Mouse (Mus musculus): ENCODE measurements at regions not wholly inside any gene's neighbourhood (a gene's known extent, or its start where the extent isn't known, plus 50 kb on each side); places are given as distances from the start of the nearest gene placed in this dataset.

DNA sequence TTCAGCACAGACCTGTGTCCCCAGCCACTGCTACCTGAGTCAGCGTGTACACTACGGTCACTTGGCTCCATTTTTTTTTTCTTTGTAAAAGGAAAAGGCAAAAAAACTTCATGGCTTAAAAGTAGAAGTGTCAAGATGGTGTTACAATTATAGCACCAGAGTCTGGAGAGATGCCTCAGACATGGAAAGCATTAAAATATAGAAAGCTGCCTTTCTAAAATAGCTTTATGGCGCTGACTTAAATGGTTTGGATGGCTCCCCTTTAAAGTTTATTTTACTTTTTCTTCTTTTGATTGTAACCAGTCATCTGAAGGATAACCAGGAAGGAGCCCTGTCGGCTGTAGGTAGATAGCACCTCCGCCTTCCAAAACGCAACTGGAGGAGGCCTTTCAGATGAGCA is 79.0 kb upstream of the Jade1 start:
- DNase-seq (ENCODE audit: low read depth, low spot score): no peak

DNA sequence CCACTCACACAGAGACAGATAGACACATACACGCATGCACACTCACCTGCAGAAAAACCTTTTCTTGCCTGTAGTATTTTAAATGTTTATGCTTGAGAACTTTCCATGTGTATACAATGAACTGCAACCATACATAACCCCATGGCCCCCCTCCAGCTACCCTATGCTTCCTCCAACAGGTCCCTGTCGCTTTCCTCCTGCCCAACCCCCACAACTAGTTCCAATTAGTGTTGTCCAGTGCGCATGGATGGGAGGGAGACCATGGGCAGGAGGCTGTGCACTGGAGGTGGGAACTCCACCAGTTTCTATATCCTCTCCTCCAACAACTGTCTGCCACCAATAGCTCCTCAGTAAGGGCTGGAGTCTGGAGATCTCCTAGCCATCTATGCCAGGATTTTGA is 82.9 kb upstream of the Jade1 start:
- no peak for DNase-seq (ENCODE audit: low read depth, low spot score)

DNA sequence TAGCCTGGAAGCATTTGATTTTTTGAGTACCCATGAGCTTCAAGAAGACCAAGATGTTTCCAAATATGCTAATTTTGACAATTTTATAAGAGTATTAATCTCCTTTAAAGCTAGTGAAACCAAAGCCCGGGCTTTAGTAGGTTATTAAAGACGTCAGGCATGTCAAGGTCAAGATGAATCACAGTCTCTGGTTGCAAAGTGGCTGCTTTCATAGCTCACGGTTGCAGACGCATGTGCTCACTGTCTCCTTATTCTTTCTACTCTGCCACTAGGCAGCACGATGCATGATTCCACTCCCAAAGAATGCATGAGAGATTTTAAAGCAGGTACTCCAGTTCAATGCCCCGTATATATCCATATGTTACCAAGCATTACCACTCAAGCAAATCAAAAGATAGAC is 86.4 kb upstream of the Jade1 start:
- no peak for DNase-seq (ENCODE audit: low read depth, low spot score)

DNA sequence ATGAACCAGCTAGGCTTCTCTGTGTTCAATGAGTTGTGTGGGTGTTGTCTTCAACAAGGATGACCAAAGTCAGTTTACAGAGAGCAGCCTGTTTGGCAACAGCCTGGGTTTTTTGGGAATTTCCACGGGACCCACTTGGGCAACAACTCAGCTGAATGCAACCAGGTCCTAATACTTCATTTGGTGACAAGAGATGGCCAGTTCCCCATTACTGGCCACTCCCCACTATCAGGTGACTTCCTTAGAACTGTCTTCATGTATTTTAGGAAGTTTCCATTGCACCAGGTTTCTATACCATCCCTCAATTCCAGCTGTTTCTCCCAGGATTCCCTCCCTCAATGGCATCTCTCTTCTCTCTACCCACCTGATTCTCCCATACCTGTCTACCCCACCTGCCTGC is 87.7 kb upstream of the Jade1 start:
- DNase-seq (ENCODE audit: low read depth, low spot score): no peak

DNA sequence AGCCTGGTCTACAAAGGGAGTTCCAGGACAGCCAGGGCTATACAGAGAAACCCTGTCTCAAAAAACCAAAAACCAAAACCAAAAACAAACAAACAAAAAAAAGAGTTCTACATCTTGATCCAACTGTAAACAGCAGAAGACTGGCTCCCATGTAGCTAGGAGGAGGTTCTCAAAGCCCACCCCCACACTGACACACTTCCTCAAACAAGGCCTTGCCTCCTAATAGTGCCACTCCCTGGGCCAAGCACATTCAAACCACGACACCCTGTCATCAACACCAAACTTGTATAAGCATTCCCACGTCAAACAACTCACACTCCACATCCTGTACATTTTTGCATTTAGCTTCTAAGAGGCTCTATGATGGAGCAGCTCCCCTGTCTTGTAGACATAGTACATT is 89.6 kb upstream of the Jade1 start:
- no peak for DNase-seq (ENCODE audit: low read depth, low spot score)

DNA sequence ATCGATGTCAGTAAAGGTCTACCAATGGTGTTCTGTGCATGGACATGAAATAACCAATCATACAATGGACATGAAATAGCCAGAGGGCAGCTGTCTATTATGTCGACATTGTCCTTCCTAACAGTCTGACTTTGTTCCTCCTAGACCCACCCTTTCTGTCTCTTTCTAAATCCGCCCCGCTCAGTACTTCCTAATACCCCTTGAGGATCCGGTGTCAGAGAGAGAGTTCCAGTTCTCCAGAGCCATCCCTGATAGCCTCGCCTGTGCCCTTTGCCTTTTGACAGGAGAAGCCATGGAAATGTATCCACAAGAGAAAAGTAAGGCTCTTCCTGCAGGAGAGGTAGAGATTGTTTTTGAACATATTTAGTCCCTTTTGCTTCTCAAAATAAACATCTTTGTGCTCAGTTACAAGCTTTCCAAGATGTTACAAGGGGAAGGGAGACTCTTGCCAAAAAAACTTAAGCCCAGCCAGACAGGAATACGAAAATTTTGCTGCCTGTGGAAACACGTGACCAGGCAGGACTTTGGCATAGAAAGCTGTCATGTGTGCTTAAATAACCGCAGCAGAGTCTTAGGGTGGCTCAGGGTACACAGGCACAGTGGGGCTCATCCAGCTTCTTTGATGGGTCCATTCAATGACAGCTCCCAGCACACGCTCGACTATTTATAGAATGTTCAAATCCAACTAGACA is 92.4 kb upstream of the Jade1 start:
- no peak for DNase-seq (ENCODE audit: low read depth, low spot score)

DNA sequence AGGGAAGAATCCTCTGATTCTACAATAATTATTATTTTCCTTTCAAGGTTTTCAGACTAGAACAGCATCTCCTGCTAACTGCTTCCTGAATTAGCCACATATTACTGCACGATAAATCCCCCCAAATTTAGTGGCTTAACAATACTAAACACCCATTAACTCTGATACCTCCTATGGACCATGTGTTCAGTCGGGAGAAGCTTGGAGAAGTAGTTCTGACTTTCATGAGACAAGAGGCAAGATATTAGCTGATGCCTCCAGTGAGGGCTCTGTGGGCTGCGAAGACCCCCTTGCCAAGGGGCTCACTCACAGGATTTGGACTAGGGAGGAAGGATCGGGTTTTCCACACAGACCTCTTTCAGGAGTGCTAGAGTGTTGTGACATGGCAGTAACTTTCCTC is 95.4 kb upstream of the Jade1 start:
- DNase-seq (ENCODE audit: low read depth, low spot score): no peak

DNA sequence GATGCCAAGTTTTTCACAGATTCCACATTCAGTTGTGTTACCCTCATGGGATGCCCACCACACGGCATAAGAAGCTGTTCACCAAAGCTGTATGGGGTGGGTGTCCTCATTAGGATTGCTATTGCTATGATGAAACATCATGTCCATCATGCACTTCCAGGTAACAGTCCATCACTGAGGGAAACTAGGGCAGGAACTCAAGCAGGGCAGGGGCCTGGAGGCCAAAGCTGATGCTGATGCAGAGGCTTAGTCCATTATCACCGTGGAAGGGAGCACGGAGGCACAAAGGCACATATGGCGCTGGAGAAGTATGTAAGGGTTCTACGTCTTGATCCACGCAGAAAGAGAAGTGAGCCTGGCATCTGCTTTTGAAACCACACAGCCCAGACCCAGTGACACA is 97.4 kb upstream of the Jade1 start:
- no peak for DNase-seq (ENCODE audit: low read depth, low spot score)

DNA sequence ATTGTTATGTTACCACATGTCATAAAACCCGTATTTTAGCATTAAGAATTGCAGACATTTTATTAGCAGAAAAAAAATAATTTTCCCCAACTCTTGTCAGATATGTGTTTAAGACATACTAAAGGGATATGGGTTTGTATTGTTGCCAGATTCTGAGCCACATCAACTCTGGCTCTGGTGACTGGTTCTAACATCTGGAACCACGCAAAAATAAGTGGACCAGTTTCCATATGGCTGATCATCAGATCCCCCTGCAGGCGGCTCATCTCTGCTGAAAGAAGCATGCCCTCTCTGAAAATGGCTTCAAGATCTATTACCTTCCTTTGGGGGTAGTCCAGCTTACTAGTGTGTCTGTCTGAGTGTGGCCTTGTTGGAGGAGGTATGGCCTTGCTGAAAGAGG is 102.0 kb upstream of the Jade1 start:
- DNase-seq (ENCODE audit: low read depth, low spot score): no peak

DNA sequence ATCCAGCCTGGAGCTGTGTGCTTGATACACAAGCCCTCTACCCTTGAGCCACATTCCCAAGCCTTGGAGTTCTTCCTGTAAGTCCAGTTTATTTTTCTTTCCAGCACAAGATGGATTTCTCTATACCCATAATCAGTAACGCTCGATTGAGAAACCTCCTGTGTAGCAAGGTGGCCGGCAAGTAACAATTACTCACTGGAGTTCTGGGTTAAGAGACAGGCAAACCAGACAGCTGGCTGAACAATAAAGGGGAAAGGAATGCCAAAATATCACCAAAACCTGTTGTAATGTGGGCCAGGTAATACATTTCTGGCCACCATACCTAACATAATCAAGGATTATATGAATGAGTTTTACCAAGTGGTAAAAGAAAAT is 102.8 kb upstream of the Jade1 start:
- DNase-seq (ENCODE audit: low read depth, low spot score): no peak

DNA sequence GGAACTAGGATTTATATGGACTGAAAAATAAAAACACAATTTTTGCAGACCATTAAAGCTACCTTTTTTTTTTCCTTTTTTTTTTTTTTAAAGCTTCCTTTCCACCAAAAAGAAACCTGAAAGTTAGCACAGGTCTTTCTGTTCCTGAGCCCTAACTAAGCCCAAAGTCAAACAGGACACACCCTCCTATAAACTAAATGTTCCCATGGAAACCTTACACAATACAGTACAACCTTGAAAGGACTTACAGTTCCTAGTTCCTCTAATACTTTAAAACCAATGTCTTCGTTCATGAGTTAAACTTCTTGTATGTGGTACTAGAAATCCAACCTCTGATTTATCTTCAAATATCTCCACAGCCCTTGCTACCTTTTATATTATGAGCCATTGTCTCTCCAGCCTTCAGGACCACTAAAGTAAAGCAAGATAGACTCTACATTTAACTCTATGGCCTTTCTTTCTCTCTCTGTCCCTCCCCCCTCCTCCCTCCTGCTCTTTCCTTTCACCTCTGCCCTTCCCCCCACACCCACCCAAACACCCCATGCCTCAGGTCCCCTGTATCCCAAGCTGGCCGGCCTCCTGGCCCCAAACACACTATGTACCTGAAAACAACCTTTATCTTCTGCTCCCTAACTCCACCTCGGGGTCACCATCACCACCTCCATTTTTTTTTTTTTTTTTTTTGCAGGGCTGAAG is 103.4 kb upstream of the Jade1 start:
- DNase-seq (ENCODE audit: low read depth, low spot score): no peak

DNA sequence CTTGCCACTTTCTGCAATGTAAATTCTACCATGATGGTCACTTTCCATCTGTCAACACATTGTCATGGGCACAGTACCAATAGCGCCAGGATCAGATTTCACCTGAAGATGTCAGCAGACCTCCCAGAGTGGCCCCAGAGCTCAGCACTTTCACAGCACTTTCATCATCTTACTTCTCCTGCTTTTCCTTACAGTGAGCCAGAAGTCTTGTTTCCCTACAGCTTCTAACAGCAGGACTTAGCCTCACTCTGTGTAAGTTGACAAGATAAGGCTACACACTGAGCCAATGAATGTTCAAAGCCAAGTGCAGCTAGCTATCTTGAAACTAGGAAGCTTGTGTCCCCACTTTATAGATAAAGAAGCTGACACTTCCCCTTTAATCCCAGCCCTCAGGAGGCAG is 104.8 kb upstream of the Jade1 start:
- DNase-seq (ENCODE audit: low read depth, low spot score): no peak

DNA sequence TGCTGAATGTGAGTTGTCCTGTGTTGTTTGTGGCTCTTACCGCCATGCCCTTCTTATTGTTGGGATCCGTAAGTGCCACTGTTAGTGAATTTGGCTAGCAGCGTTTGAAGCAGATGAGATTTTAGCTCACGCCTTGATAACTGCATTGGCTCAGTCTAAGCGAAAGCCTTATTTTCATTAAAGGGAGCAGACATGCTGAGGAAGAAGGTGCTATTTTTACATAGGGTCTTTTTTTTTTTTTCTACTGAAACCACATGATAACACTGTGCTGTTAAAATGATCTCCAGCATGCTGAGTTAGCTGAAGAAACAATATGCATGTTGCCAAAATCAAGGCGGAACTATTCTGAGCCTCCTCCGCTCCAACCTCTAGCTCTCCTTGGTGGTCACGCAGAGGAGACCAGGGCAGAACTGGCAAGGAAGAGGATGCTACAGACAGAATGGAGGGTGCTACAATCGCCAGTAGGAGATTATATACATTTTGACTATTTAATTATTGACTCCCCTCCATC is 111.2 kb upstream of the Jade1 start:
- no peak for DNase-seq (ENCODE audit: low read depth, low spot score)

DNA sequence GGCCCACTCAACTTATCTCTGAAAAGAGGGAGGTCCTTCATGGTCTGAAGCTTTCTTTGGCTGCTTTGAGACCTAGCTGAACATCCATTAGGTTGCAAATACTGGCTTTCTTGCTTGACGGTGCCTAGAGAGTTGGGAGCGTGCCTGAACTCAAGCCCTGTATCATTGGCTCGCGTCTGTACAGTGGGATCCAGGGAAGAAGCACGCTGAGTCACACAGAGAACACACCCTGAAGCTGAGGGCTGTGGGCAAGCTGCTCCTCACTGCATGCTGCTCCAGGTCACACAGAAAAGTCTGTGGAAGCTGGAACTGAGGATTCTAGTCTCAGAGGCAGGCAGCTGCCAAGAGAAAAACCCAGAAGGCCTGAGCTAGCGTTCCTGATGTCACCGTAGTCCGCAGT is 119.3 kb upstream of the Jade1 start:
- DNase-seq (ENCODE audit: low read depth, low spot score): no peak

DNA sequence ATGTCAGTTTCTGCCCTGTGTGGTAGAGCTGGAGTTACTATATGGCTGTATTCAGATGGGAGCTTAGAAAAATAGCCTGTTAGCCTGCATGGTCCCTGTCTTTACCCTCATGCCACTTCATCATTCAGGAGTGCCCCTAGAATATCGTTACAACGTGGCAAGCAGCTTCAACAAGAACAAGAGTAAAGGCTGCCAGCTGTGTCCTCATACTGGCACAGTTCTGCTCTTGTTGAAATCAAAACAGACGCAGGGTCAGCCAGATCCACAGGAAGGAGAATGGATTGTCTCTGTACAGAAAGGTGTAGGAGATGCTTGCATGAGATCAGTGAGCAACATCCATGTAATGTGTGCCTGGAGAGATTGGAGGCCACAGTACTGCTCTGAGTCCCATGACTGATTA is 122.4 kb upstream of the Jade1 start:
- DNase-seq (ENCODE audit: low read depth, low spot score): no peak

DNA sequence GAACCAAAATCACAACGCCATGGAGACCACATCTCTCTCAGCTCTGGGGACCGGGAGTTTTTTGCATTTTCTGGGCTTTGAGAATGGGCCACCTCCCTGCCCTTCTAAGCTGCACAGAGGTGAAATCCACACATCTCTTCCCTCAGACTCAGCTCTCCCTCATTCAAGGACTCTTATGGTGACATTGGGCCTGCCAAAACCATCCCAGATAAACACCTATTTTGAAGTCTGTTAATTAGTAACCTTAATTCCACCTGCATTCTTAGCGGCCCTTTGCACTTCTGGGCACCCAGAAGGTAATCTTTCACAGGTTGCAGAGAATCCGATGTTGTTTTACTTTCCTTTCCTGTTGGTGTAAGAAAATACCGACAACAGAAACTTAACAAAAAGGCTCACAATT is 123.2 kb upstream of the Jade1 start:
- no peak for DNase-seq (ENCODE audit: low read depth, low spot score)

DNA sequence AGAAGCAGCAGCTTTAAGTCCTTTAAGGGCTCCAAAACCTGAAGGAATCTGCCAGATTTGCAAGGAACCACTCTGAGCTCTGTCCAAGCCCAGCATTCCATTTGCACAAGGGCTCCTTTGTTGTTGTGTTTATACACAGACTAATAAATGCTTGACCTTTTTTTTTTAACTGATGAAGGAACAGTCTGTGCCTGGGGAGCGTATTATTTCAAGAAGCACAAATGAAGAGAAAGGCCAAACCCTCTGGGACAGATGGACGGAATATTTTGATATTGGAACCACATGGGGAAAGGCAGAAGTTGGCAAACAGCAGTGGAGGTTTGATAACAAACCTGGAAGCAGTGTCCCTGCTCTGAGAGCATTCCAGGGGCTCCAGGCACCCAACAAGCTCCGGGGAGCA is 125.3 kb upstream of the Jade1 start:
- DNase-seq (ENCODE audit: low read depth, low spot score): no peak

DNA sequence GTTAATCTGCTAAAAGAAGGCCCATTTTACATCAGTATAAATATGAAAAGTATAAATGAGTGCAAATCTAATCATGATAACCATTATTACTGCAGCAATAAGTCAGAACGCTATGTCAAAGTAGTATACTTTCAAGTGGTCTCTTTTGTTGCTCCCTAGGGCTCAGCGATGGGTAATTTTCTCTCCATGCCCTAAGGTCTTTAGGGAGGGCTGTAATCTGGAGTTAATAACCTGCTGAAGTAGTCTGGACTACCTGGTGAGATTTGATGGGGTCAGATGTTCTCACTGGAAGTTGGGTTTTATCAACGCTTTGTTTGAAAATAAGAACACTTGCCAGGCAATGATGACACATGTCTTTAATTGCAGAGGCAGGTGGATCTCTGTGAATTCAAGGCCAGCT is 128.6 kb upstream of the Jade1 start:
- DNase-seq (ENCODE audit: low read depth, low spot score): no peak

DNA sequence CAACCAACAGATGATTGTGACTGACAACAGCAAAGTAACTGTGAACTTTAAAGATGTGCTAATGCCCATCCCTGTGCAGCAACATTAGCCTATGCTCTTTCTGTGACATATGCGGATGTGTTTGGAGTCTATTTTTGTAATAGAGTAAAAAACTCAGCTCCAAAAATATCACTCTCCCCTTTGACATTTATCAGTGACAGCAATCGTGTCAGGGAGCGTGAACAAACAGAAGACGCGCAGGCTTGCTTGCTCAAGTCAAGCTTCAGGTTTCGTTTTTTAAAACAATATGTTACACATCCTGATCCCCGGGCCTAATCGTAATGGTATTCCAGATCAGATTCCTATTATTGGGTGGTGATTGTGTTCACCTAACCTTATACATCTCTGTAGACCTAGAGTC is 129.7 kb upstream of the Jade1 start:
- no peak for DNase-seq (ENCODE audit: low read depth, low spot score)

DNA sequence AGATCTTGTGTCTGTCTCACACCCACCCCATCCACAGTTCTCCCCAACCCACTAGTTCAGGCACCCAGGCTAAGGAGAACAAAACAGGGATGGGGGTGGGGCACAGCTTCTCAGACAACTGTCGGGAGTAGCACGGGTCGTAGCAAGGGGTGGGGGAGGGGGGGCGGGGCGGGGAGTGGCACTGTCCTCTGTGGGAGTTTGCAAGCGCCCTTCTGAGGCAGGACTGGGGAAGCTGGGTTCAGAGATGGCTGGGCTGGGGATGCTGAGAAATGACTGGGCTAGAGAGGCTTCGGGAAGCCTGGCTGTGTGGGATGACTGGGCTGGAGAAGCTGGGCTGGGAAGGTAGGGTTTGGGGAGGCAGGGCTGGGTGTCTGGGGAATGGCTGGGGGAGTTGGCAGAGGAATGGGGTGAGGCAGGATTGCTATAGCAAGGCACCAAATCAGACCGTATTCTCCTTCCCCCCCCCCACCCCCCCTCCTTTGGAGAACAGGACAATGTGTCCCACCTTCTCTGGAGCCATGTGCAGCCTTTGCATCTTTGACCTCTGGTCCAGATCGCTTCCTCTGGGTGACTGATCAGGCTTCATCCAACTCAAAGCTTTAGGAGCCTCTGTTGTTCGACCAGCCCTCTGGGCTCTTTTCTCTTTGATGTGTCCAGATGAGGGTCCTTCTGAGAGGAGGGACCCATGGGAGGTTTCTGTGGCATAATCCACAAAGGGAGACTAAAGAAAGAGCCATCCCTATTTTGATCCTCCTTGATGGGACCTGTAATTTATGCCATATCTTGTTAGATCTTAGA is 131.2 kb upstream of the Jade1 start:
- DNase-seq (ENCODE audit: low read depth, low spot score): no peak

DNA sequence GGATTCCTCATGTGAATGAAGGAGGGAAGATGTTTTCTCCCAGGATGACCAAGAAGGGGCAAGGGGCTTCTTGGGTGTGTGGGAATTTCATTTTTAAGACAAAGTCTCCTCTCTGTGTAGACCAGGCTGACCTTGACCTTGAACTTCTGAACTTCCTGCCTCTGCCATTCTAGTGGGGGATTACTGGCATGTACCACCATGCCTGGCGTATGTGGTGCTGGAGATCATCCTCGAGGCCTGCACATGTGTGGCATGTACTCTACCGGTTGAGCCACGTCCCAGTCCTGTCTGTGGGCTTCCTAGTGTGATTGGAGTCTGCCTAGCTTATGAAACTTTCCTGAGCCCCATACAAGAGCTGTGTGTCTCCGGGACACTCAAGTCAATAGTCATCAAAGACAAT is 131.9 kb upstream of the Jade1 start:
- no peak for DNase-seq (ENCODE audit: low read depth, low spot score)

DNA sequence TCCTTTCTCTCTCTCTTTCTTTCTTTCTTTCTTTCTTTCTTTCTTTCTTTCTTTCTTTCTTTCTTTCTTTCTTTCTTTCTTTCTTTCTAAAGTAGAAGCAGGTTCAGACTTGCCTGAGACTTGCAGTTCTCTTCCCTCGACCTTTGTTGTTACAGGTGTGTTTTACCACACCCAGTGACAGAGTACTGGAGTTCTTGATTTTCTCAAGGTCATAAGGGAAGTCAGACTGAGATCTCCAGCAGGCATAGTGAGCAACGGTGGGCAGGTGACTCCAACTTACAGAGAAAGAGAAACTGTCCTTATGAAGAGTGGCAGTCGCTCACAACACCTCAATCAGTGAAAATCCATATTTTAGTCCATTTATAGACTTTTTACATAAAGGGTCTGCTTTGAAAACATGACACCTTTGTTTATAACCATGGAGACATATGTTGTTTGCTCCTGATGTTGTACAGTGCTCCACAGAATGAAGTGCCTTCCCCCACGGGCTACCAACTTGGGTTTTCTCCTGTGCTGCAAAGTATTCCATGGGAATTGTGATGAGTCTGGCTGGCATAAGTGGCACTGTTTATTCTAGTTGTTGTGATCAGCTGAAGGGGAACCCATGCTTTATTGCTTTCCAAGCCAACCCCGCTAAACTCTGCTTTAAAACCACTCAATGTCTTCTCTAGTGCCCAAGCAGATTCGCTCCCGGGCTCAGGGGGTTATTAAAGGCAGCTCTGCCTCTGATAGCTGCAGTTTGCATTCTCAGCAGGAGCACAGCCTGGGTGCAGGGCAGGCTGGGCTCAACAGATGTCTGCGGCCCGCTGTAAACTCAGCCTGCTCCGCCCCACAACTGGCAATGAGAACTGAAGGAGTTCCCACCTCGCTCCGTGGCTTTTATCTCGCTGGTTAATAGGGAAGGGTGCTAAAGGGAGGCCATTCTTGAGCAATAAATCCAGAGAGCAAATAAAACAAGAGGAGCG is 132.6 kb upstream of the Jade1 start:
- no peak for DNase-seq (ENCODE audit: low read depth, low spot score)
